Mouse (Mus musculus): ENCODE data around the gene Cntnap1. TPM values are rescaled to one million over a fixed set of nuclear protein-coding genes. Genes with fewer than 3 reads are reported as not detected.

The Cntnap1 gene
- polyA plus RNA-seq, 1 experiment from 2014 or later, result 1.5 TPM

GRCm38 (mm10) chr11:101164677-101165580 is 5.4 kb upstream of the Cntnap1 start:
- 13% methylated on average over 35 of the region's 35 CpGs for WGBS
- Histone ChIP-seq H3K9me3 (no peaks in the 10 kb centered on the region), H3K4me2 (replicated peaks) (no peak overlapping the region), H3K4me1 (replicated peaks) (peaks cover 30% of the 10 kb centered on the region), H3K27me3 (peaks cover 92% of the 10 kb centered on the region), H3K9ac (replicated peaks) (no peak overlapping the region; the same call in 1 of the 2 replicates), H3K27ac (no peak overlapping the region), H3K36me3 (peaks cover 46% of the 10 kb centered on the region), H3K4me3 (replicated peaks) (peak overlapping the region; percentile 30; the same call in 1 of the 2 replicates)
- no peak for ATAC-seq

- WGBS, result 44% methylated on average over 14 of the region's 14 CpGs
- Histone ChIP-seq H3K9me3 (no peaks in the 10 kb centered on the region), H3K9ac (replicated peaks) (no peak overlapping the region), H3K4me3 (replicated peaks) (no peak overlapping the region), H3K36me3 (peaks cover 41% of the 10 kb centered on the region), H3K4me1 (replicated peaks) (peaks cover 38% of the 10 kb centered on the region), H3K27ac (no peak overlapping the region), H3K4me2 (replicated peaks) (no peak overlapping the region), H3K27me3 (peaks cover 90% of the 10 kb centered on the region)
- no peak for ATAC-seq
Measured at GRCm38 (mm10) chr11:101166357-101166756, 4.0 kb upstream of the Cntnap1 start.

GRCm38 (mm10) chr11:101167211-101167962 is 2.9 kb upstream of the Cntnap1 start:
- Histone ChIP-seq H3K9me3 (no peaks in the 10 kb centered on the region), H3K4me1 (replicated peaks) (peaks cover 47% of the 10 kb centered on the region), H3K27me3 (peaks cover 80% of the 10 kb centered on the region), H3K27ac (no peak overlapping the region), H3K9ac (replicated peaks) (no peak overlapping the region), H3K36me3 (peaks cover 32% of the 10 kb centered on the region), H3K4me2 (replicated peaks) (no peak overlapping the region), H3K4me3 (replicated peaks) (no peak overlapping the region)
- ATAC-seq, result no peak
- 45% methylated on average over 19 of the region's 19 CpGs for WGBS

- Histone ChIP-seq H3K4me2 (replicated peaks) (no peak overlapping the region), H3K36me3 (peaks cover 27% of the 10 kb centered on the region), H3K9me3 (no peaks in the 10 kb centered on the region), H3K9ac (replicated peaks) (no peak overlapping the region), H3K4me1 (replicated peaks) (peaks cover 51% of the 10 kb centered on the region), H3K4me3 (replicated peaks) (no peak overlapping the region), H3K27me3 (peaks cover 76% of the 10 kb centered on the region), H3K27ac (no peak overlapping the region)
- no peak for ATAC-seq
- 45% methylated on average over 8 of the region's 8 CpGs for WGBS
Measured at GRCm38 (mm10) chr11:101167963-101168300, 2.4 kb upstream of the Cntnap1 start.

- Histone ChIP-seq H3K9me3 (no peaks in the 10 kb centered on the region), H3K27ac (no peak overlapping the region), H3K9ac (replicated peaks) (no peak overlapping the region), H3K36me3 (peaks cover 25% of the 10 kb centered on the region), H3K4me3 (replicated peaks) (no peak overlapping the region), H3K4me1 (replicated peaks) (peaks cover 56% of the 10 kb centered on the region), H3K27me3 (peaks cover 76% of the 10 kb centered on the region), H3K4me2 (replicated peaks) (peak overlapping the region; percentile 91; the same call in 1 of the 2 replicates)
- 61% methylated on average over 18 of the region's 18 CpGs for WGBS
- no peak for ATAC-seq
Measured at GRCm38 (mm10) chr11:101168301-101168980, 1.9 kb upstream of the Cntnap1 start.

GRCm38 (mm10) chr11:101169301-101170107 is 819 bp upstream of the Cntnap1 start:
- no peak overlapping the region for H3K27ac ChIP-seq
- peaks cover 74% of the 10 kb centered on the region for H3K27me3 ChIP-seq
- no peaks in the 10 kb centered on the region for H3K9me3 ChIP-seq
- H3K9ac ChIP-seq (replicated peaks), result peak overlapping the region; percentile 79
- H3K36me3 ChIP-seq, result peaks cover 16% of the 10 kb centered on the region
- WGBS, result 13% methylated on average over 17 of the region's 17 CpGs
- H3K4me2 ChIP-seq (replicated peaks), result peak overlapping the region; percentile 91
- no peak for ATAC-seq
- H3K4me1 ChIP-seq (replicated peaks), result peaks cover 58% of the 10 kb centered on the region
- H3K4me3 ChIP-seq (replicated peaks), result peak overlapping the region; percentile 62

- H3K36me3 ChIP-seq, result peaks cover 16% of the 10 kb centered on the region
- peak within 1 kb of the TSS; percentile 79 for H3K9ac ChIP-seq (replicated peaks)
- H3K4me3 ChIP-seq (replicated peaks), result peak within 1 kb of the TSS; percentile 62
- WGBS, result under 1% methylated on average over 49 of the region's 50 CpGs
- H3K4me1 ChIP-seq (replicated peaks), result peaks cover 69% of the 10 kb centered on the region
- no peaks in the 10 kb centered on the region for H3K9me3 ChIP-seq
- peak; percentile 93 for ATAC-seq
- H3K4me2 ChIP-seq (replicated peaks), result peak within 1 kb of the TSS; percentile 91
- peaks cover 70% of the 10 kb centered on the region for H3K27me3 ChIP-seq
- H3K27ac ChIP-seq, result peak within 1 kb of the TSS; percentile 84
Measured at GRCm38 (mm10) chr11:101170811-101171610, 688 bp downstream of the Cntnap1 start, which contains the start of gene Plekhh3. Plekhh3 (minus strand) TSS chr11:101171351.

- peak overlapping the region; percentile 84 for H3K27ac ChIP-seq
- WGBS, result under 1% methylated on average over 31 of the region's 31 CpGs
- peaks cover 70% of the 10 kb centered on the region for H3K27me3 ChIP-seq
- peaks cover 10% of the 10 kb centered on the region for H3K36me3 ChIP-seq
- no peaks in the 10 kb centered on the region for H3K9me3 ChIP-seq
- peak overlapping the region; percentile 58 for H3K9ac ChIP-seq (replicated peaks)
- peaks cover 78% of the 10 kb centered on the region for H3K4me1 ChIP-seq (replicated peaks)
- ATAC-seq, result peak; percentile 35
- peak overlapping the region; percentile 46 for H3K4me3 ChIP-seq (replicated peaks)
- peak overlapping the region; percentile 64 for H3K4me2 ChIP-seq (replicated peaks)
Measured at GRCm38 (mm10) chr11:101171721-101172433, 1.6 kb downstream of the Cntnap1 start.

GRCm38 (mm10) chr11:101172434-101172815 is 2.1 kb downstream of the Cntnap1 start:
- 4% methylated on average over 5 of the region's 5 CpGs for WGBS
- Histone ChIP-seq H3K4me1 (replicated peaks) (peaks cover 83% of the 10 kb centered on the region), H3K9me3 (no peaks in the 10 kb centered on the region), H3K9ac (replicated peaks) (peak overlapping the region; percentile 58), H3K4me3 (replicated peaks) (peak overlapping the region; percentile 46), H3K27ac (peak overlapping the region; percentile 84), H3K27me3 (peaks cover 70% of the 10 kb centered on the region), H3K4me2 (replicated peaks) (peak overlapping the region; percentile 64), H3K36me3 (peaks cover 5% of the 10 kb centered on the region)
- ATAC-seq, result no peak

GRCm38 (mm10) chr11:101173112-101173511 is 2.8 kb downstream of the Cntnap1 start:
- H3K4me2 ChIP-seq (replicated peaks), result peak overlapping the region; percentile 63
- H3K36me3 ChIP-seq, result no peaks in the 10 kb centered on the region
- no peak overlapping the region for H3K27ac ChIP-seq
- H3K4me3 ChIP-seq (replicated peaks), result peak overlapping the region; percentile 36; the same call in 1 of the 2 replicates
- WGBS, result 4% methylated on average over 11 of the region's 11 CpGs
- H3K9me3 ChIP-seq, result no peaks in the 10 kb centered on the region
- H3K9ac ChIP-seq (replicated peaks), result no peak overlapping the region
- peaks cover 70% of the 10 kb centered on the region for H3K27me3 ChIP-seq
- peaks cover 87% of the 10 kb centered on the region for H3K4me1 ChIP-seq (replicated peaks)
- no peak for ATAC-seq

Data from midbrain, embryonic 13.5 days (tissue).